Mouse (Mus musculus): ENCODE measurements at regions not wholly inside any gene's neighbourhood (a gene's known extent, or its start where the extent isn't known, plus 50 kb on each side); places are given as distances from the start of the nearest gene placed in this dataset.

DNA sequence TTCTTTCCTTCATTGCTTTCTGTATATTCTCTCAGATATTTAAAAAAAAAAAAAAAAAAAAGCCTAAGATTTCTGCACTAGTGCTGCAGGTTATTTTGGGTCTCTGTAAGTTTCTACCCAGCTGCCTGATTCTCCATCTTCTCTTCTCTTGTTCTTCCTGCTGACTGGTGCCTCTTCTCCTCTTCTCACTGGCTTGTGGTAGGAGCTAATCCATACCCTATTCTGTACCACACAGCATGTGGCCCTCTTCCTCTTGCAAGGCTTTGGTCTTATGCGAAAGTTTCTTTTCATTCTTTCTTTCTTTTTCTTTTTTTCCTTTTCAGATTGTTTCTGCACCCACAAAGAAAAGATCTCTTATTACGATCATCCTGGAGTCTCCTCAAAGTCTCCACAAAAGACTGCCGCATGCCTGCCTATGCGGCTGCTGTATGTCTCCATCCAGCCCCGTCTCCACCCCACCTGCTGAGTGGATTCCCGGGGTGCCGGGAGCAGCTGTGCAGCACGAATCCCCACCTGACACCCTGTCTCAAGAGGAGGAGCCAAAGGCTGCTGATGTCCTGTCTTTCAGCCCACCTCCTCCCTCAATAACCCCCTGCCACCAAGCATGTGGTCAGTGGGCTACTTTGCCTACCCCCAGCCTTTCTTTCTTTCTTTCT, 66.3 kb downstream of the Ythdf1 start:
- WGBS = 4% methylated on average over 8 of the region's 8 CpGs

DNA sequence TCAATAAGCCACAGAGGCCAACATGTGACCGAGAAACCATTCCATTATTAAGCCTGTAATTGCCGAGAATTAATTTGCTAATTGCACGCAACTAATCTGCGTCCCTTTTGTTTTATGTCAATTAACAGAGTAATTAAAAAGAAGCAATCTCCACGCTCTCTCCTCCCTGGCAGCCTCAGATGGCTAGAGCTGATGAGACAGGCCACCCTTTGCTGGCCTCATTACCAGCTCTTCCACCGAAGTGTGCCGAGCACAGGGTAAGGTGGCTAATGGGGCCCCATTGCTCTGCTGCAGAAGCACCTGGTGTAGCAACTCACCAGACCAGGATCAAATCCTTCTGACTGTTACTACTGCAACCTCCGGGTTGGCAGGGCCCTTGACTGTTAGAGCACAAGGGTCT, 70.8 kb upstream of the Bhlhe23 start:
- Histone ChIP-seq H3K4me3 (replicated peaks) (no peak overlapping the region), H3K27me3 (no peaks in the 10 kb centered on the region), H3K9ac (no peak overlapping the region), H3K36me3 (no peaks in the 10 kb centered on the region), H3K9me3 (replicated peaks) (no peaks in the 10 kb centered on the region), H3K27ac (no peak overlapping the region), H3K4me2 (no peak overlapping the region), H3K4me1 (no peaks in the 10 kb centered on the region)
- WGBS = 56% methylated on average over 8 of the region's 8 CpGs
- ATAC-seq (replicated peaks; ENCODE audit: low FRiP score) = no peak

More for the DNA sequence above, 66.3 kb downstream of the Ythdf1 start:
- Histone ChIP-seq H3K4me1 (0 out of 2 replicates have a peak, but pooled peaks cover 2% of the 10 kb centered on the region), H3K9me3 (replicated peaks) (no peaks in the 10 kb centered on the region), H3K36me3 (no peaks in the 10 kb centered on the region), H3K4me3 (replicated peaks) (no peak overlapping the region), H3K27me3 (peaks cover 39% of the 10 kb centered on the region), H3K27ac (no peak overlapping the region), H3K4me2 (no peak overlapping the region), H3K9ac (no peak overlapping the region)
- no peak for ATAC-seq (replicated peaks; ENCODE audit: low FRiP score)

DNA sequence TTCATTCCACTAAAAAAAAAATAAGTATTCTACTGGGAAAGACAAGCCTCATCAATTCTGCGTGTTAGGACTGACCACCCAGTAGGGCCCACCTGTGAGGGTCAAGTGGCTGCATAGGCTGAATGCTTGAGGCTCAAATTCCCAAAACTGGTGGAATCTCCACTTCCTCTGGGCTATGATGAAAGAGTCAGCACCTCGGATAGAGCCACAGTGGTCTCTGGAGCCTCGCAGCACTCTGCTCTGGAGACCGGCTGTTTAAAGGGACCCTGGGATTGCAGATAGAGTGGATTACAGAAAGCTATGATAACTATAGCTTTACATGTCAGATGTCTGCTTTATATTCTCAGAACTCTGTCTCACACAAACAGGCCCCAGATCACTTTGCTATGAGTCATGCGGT, 68.3 kb upstream of the Bhlhe23 start:
- Histone ChIP-seq H3K27ac (no peak overlapping the region), H3K9me3 (replicated peaks) (no peaks in the 10 kb centered on the region), H3K9ac (no peak overlapping the region), H3K36me3 (no peaks in the 10 kb centered on the region), H3K4me1 (no peaks in the 10 kb centered on the region), H3K27me3 (no peaks in the 10 kb centered on the region), H3K4me3 (replicated peaks) (no peak overlapping the region), H3K4me2 (no peak overlapping the region)
- WGBS = 17% methylated on average over 5 of the region's 5 CpGs
- ATAC-seq (replicated peaks; ENCODE audit: low FRiP score) = no peak

DNA sequence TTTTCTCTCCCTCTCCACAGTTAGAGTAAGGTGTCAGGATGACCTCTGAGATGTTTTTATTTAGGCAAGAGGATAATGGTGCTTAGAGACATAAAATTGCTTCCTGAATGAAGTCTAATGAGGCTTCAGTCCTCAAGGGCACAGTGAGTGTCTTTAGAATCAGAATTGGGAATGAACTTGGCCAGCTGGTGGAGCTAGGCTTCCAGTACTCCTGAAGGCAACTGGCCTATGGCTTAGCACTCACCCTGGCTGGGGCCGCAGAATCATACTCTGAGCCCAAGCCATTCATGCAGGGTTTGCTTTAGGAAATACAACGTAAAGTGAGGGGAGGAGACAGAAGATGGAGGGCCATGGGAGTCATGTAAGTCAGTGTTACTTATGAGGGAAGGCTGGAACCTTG, 67.0 kb upstream of the Bhlhe23 start:
- Histone ChIP-seq H3K4me2 (no peak overlapping the region), H3K4me1 (no peaks in the 10 kb centered on the region)
- WGBS = 84% methylated on average over 2 of the region's 2 CpGs

DNA sequence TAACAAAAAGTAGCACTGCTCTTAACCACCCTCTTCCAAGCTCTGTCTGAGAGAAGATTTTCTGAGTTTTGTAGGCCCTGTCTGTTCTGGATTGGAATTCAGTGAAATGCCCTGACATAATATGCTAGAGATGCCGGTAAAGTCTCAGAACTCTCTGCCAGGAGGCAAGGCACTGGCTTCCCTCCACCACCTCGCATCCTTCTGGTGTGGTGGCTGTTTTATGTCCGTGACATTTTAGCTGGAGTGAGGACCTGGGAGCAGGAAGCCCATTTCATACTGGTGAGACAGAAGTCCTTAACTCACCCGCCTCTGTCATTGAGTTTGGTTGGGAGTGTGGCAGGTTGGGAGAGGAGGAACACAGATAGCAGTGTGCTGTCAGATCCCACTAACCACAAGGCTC, 62.4 kb upstream of the Bhlhe23 start:
- no peak for ATAC-seq (replicated peaks; ENCODE audit: low FRiP score)
- Histone ChIP-seq H3K9me3 (replicated peaks) (no peaks in the 10 kb centered on the region), H3K27me3 (0 out of 2 replicates have a peak, but pooled peaks cover 2% of the 10 kb centered on the region), H3K4me3 (replicated peaks) (no peak overlapping the region), H3K27ac (no peak overlapping the region), H3K4me2 (no peak overlapping the region), H3K4me1 (0 out of 2 replicates have a peak, but pooled peaks cover 2% of the 10 kb centered on the region), H3K36me3 (no peaks in the 10 kb centered on the region), H3K9ac (no peak overlapping the region)
- 72% methylated on average over 4 of the region's 4 CpGs for WGBS

More for the DNA sequence above, 67.0 kb upstream of the Bhlhe23 start:
- H3K36me3 ChIP-seq = no peaks in the 10 kb centered on the region
- H3K4me3 ChIP-seq (replicated peaks) = no peak overlapping the region
- no peaks in the 10 kb centered on the region for H3K9me3 ChIP-seq (replicated peaks)
- H3K27me3 ChIP-seq = no peaks in the 10 kb centered on the region
- H3K27ac ChIP-seq = no peak overlapping the region
- no peak for ATAC-seq (replicated peaks; ENCODE audit: low FRiP score)
- H3K9ac ChIP-seq = no peak overlapping the region

DNA sequence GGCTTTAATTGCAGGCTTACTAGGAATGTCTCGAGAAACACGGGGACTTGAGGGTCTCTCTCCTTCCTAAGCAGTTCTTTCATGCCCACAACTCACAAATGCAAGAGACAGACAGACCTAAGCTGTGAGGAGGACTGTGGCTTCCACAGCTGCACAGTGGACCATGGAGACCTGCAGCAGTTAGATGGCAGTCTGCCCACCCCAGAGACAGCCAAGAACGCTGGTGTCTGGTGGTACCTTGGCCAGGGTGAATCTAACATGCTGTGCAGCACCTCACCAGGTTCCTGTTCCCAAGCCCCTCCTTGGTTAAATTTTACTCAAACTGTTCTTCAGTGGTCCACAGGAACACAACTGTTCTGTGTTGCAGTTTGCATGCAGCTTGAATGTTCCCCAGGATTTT, 61.3 kb upstream of the Bhlhe23 start:
- Histone ChIP-seq H3K4me2 (no peak overlapping the region), H3K36me3 (no peaks in the 10 kb centered on the region), H3K27ac (no peak overlapping the region), H3K27me3 (0 out of 2 replicates have a peak, but pooled peaks cover 2% of the 10 kb centered on the region), H3K4me1 (0 out of 2 replicates have a peak, but pooled peaks cover 2% of the 10 kb centered on the region), H3K4me3 (replicated peaks) (no peak overlapping the region), H3K9ac (no peak overlapping the region), H3K9me3 (replicated peaks) (no peaks in the 10 kb centered on the region)
- no peak for ATAC-seq (replicated peaks; ENCODE audit: low FRiP score)
- WGBS = 70% methylated on average over 3 of the region's 3 CpGs

DNA sequence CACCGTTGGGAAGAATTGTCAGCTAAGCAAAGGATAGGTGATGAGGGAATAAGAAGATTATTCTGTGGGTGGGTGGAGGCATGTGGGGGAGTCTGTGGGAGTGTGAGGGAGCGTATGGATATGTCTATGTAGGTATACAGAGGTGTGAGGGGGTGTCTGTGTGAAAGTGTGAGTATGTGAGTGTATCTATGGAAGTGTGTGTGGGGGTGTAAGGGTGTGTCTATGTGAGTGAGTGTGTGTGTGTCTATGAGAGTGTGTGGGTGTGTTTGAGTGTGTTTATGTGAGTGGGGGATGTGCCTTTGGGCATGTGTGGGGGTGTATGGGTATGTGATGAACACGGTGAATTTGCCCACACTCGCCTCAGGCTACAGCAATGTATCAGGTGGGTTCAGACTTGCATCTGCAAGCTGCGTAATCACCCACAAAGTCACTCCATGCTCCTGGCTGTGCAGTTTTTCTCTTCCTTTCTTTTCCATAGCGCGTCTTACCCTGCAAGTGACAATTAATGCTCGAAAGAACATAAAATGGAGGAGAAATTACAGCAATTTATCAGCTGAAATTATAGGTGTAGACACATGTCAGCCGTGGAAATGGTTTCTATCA, 60.7 kb upstream of the Bhlhe23 start:
- Histone ChIP-seq H3K27me3 (0 out of 2 replicates have a peak, but pooled peaks cover 2% of the 10 kb centered on the region), H3K4me3 (replicated peaks) (no peak overlapping the region), H3K4me2 (no peak overlapping the region), H3K9ac (no peak overlapping the region), H3K27ac (no peak overlapping the region), H3K9me3 (replicated peaks) (no peaks in the 10 kb centered on the region), H3K4me1 (0 out of 2 replicates have a peak, but pooled peaks cover 2% of the 10 kb centered on the region), H3K36me3 (no peaks in the 10 kb centered on the region)
- WGBS = 71% methylated on average over 9 of the region's 9 CpGs
- no peak for ATAC-seq (replicated peaks; ENCODE audit: low FRiP score)

DNA sequence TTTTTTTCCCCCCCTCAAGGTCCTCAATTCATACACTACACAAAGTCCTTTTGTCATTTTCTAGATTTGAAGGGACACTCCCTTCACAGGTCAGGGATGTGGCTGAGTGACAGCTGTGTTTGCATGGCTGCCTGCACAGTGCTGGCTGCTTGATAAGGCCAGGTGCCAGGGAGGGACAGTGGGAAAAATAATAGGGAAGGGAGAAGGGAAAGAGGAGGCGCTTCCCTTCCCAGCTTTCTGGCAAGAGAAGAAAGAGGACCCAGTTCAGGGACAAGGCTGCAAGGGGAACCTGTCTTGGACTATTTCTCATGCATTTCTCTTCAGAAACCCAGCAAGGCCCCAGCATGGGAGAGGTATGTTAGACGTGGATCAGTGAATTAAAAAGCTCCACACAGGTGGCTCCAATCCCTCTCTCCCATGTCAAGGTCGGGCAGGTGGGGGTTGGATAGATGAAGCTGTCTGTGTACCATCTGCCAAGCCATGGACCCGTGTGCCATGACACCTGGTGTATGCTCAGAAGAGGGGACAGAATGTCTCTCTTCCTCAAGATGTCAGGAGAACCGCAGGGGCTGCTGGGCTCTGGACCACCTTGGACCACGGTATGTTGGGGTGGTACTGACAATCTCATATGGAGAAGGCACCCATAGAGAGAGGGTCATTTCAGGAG, 59.4 kb upstream of the Bhlhe23 start:
- no peaks in the 10 kb centered on the region for H3K36me3 ChIP-seq
- H3K9me3 ChIP-seq (replicated peaks) = no peaks in the 10 kb centered on the region
- H3K4me2 ChIP-seq = no peak overlapping the region
- no peak overlapping the region for H3K9ac ChIP-seq
- 0 out of 2 replicates have a peak, but pooled peaks cover 2% of the 10 kb centered on the region for H3K27me3 ChIP-seq
- WGBS = 59% methylated on average over 6 of the region's 6 CpGs
- no peak for ATAC-seq (replicated peaks; ENCODE audit: low FRiP score)
- no peak overlapping the region for H3K4me3 ChIP-seq (replicated peaks)
- H3K27ac ChIP-seq = no peak overlapping the region
- H3K4me1 ChIP-seq = 0 out of 2 replicates have a peak, but pooled peaks cover 2% of the 10 kb centered on the region

DNA sequence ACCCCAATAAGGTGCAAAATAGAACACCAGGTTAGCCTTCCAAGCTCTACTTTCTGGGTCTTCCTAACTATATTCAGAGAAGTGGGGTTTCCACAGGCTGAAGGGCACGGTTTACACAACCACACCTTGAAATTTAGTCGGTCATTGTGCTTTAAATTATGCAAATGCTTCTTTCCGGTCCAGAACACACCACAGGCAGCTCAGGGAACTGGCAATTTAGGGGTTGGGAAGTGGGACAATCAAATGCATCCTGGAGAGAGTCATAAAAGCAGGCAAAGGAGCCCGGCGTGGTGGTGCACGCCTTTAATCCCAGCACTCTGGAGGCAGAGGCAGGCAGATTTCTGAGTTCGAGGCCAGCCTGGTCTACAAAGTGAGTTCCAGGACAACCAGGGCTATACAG, 56.0 kb upstream of the Bhlhe23 start:
- H3K4me2 ChIP-seq = no peak overlapping the region
- no peaks in the 10 kb centered on the region for H3K9me3 ChIP-seq (replicated peaks)
- no peaks in the 10 kb centered on the region for H3K36me3 ChIP-seq
- H3K27ac ChIP-seq = no peak overlapping the region
- WGBS = 78% methylated on average over 7 of the region's 7 CpGs
- ATAC-seq (replicated peaks; ENCODE audit: low FRiP score) = no peak
- H3K9ac ChIP-seq = no peak overlapping the region
- H3K4me3 ChIP-seq (replicated peaks) = no peak overlapping the region
- 0 out of 2 replicates have a peak, but pooled peaks cover 2% of the 10 kb centered on the region for H3K4me1 ChIP-seq
- H3K27me3 ChIP-seq = no peaks in the 10 kb centered on the region

DNA sequence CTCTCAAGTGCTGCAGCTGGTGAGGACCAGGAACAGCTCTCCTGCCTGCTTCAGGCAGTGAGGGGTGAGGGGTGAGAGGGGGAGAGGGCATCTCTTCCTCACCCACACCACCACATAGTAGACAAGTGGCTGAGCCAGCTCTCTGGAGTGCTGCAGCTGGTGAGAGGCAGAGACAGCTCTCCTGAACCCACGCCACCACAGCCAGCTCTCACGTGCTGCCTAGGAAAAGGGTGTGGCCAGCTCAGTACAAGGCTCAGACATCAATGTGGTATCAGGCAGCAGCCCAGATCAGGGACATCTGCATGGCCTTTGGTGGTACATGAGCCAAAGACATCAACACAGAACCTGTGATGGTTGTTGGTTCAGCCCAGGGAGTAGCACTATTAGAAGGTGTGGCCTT, 53.9 kb upstream of the Bhlhe23 start:
- H3K4me2 ChIP-seq = no peak overlapping the region
- H3K4me1 ChIP-seq = peaks cover 10% of the 10 kb centered on the region
- no peaks in the 10 kb centered on the region for H3K27me3 ChIP-seq
- 76% methylated on average over 2 of the region's 2 CpGs for WGBS
- H3K9ac ChIP-seq = no peak overlapping the region
- no peaks in the 10 kb centered on the region for H3K9me3 ChIP-seq (replicated peaks)
- no peaks in the 10 kb centered on the region for H3K36me3 ChIP-seq
- no peak for ATAC-seq (replicated peaks; ENCODE audit: low FRiP score)
- no peak overlapping the region for H3K4me3 ChIP-seq (replicated peaks)
- H3K27ac ChIP-seq = no peak overlapping the region

DNA sequence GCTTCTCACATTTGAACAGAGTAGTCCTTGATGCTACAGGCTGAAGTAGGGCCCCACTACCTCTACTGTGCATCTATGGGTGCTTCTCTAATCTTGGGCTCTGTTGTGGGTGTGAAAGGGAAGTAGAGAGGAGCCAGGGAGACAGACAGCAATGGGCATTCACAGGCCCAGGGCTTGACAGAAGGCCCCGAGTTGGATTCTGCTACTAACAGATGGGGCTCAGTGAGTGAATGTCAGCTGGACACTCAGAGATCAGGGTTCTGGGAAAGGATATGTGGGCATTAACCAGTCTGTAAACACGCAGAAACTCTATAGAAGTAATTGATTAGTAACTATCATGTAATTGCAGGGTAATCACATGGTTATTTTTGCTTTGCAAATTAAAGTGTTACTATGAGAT, 51.4 kb upstream of the Bhlhe23 start:
- 75% methylated on average over 2 of the region's 2 CpGs for whole genome bisulfite sequencing
- H3K9ac ChIP-seq = no peak overlapping the region
- H3K36me3 ChIP-seq = no peaks in the 10 kb centered on the region
- H3K9me3 ChIP-seq (replicated peaks) = no peaks in the 10 kb centered on the region
- no peak overlapping the region for H3K27ac ChIP-seq
- H3K27me3 ChIP-seq = no peaks in the 10 kb centered on the region
- H3K4me3 ChIP-seq (replicated peaks) = no peak overlapping the region
- no peak for ATAC-seq (replicated peaks; ENCODE audit: low FRiP score)
- no peak overlapping the region for H3K4me2 ChIP-seq
- peaks cover 29% of the 10 kb centered on the region for H3K4me1 ChIP-seq

DNA sequence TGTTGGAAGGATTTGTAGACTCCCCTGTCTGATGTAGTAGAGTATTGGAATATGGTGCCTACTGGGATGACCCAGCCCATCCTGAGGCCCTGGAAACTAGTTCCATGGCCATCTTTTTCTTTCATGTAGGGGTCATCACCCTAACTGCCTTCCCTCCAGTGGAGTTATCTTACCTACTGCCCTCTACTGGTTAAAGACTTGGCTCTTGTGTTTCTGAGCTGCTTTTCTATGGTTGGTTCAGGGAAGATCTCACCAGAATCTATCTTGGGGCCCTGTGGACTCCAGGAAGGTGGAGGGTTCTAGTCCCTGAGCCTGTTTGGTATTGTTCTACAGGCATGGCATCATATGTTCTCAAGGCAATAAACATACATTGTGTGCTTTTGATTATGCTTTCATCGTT, 50.0 kb upstream of the Bhlhe23 start:
- 98% methylated on average over 1 of the region's 1 CpGs for WGBS
- no peaks in the 10 kb centered on the region for H3K36me3 ChIP-seq
- no peaks in the 10 kb centered on the region for H3K27me3 ChIP-seq
- H3K27ac ChIP-seq = 0 out of 2 replicates have a peak overlapping the region, but pooled peaks have one; percentile 84
- H3K9me3 ChIP-seq (replicated peaks) = no peaks in the 10 kb centered on the region
- no peak overlapping the region for H3K9ac ChIP-seq
- no peak for ATAC-seq (replicated peaks; ENCODE audit: low FRiP score)
- H3K4me3 ChIP-seq (replicated peaks) = no peak overlapping the region
- no peak overlapping the region for H3K4me2 ChIP-seq
- H3K4me1 ChIP-seq = peaks cover 29% of the 10 kb centered on the region
